Mouse (Mus musculus) frontal cortex, adult 2 months (tissue): ENCODE results near the gene Ercc6l2. TPM values are rescaled to one million over a fixed set of nuclear protein-coding genes. Genes with fewer than 3 reads are reported as not detected.
A peak's percentile ranks its signal among the peaks of the same experiment; 100 is the strongest.

Experiments
- DNase-seq, 2 experiments: peaks; one replicate each; pipeline ENCODE4 v3.0.0; 2022; ENCODE audit warnings: low spot score in 1 of 2; ENCODE audit errors: extremely low spot score in 1 of 2
- polyA plus RNA-seq: library from polyadenylated mRNA; depleted of rRNA; stranded (reverse); fragments of >200 nt; gene quantifications from 2 replicates; pipeline ENCODE4 v1.2.3, GENCODE M21; 2012; rRNA removed

The Ercc6l2 gene
- polyA plus RNA-seq, result 16.4 and 18.8 TPM in 2 replicates

- peak; percentile 96 to 99 for DNase-seq
Observed at GRCm38 (mm10) chr13:63814746-63815681, at the start of gene Ercc6l2. Ercc6l2 (plus strand) TSS chr13:63815240.

DNA sequence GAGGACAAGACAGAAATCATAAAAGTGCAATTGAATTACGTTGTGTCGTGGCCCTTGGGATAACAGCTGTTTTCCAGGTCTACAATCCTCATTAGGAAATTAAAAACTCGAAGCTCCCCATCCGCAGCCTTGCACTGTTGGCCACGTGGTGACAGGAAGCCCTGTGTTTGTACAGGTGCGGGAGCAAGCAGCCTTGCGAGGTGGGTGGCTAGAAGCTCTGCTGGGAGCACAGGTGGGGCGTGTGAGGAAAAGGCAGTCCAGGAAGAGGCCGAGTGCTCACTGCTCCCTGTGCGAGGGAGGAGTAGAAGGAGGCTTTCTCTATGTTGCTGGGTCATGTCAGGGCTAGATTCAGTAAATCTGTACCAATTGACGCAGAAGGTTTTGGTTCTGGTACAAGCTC is 49.0 kb upstream of the Ercc6l2 start:
- DNase-seq, result no peak

DNA sequence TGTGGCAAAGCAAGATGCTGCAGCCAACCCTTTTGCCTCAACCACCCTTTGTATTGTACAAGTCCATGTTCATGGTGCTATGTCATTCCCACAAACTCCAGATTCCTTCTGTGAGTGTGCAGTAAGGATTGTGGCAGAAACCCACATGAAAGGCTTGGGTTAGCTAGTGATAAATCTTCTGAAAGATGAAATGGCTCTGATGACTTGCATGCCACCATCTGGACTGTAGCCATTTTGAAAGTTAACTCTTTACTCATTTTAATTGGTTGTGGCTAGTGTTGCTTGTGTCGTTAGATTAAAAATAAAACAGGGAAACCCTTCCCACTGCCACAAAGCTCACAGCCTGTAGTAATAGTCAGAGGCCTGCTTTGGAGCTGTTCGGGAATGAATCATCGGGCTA is 44.0 kb upstream of the Ercc6l2 start:
- DNase-seq, result no peak

DNA sequence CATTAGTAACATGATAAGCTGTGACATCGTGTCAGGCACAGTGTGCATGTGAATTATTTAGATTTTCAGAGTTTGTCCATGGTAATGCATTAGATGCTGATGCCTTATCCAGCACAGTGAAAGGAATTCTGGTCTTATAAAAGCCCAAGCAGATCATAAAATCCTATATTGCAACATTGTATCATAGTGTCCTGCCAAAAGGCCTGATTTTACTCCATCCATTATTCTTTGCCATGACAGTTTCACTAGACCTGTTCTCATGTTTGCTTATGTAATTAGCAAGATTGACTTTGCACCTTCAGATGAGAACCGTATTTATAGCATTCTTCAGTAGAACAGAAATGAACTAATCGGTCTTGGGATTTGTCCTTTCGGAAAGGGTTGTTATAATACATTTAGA is 36.1 kb upstream of the Ercc6l2 start:
- no peak for DNase-seq

- DNase-seq, result peak; percentile 11 to 75
Observed at GRCm38 (mm10) chr13:63779376-63780291, 35.4 kb upstream of the Ercc6l2 start.

- DNase-seq, result no peak
Observed at GRCm38 (mm10) chr13:63792234-63792831, 22.7 kb upstream of the Ercc6l2 start.

- DNase-seq, result no peak
Observed at GRCm38 (mm10) chr13:63793345-63794308, 21.4 kb upstream of the Ercc6l2 start.

DNA sequence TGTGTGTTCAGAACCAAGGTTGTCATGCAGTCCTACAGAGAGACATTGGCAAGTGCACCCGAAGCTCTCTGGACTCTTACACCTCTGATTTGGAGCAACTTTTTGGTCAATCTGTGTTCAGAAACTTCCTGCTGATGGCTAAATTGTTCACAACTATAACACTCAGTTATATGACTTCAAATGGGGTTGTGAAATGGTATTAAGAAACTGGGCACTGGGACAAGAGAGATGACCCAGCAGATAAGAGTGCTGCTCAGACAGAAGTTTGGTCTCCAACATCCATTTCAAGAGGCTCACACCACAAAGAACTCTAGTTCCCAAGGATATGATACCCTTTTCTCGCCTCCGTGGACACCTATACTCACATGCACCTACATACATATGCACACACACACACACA is 16.4 kb upstream of the Ercc6l2 start:
- no peak for DNase-seq

GRCm38 (mm10) chr13:63799940-63800339 is 15.1 kb upstream of the Ercc6l2 start:
- DNase-seq, result no peak

DNA sequence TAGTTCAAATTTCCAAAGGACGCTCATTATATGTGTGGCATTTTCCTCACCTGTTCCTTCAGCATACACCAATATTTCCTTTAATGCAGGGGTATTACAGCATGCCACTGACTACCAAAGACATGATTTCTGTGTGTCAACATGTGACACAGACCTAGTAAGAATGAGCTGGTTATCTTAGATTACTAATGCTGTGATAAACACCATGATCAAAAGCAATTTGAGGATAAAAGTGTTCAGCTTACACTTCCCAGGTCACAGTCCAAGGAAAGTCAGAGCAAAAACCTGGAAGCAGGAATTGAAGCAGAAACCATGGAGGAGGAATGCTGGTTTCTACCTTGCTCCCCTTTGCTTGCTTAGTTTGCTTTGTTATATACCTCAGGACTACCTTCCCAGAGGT is 13.8 kb upstream of the Ercc6l2 start:
- no peak for DNase-seq

GRCm38 (mm10) chr13:63807233-63807632 is 7.8 kb upstream of the Ercc6l2 start:
- no peak for DNase-seq

DNA sequence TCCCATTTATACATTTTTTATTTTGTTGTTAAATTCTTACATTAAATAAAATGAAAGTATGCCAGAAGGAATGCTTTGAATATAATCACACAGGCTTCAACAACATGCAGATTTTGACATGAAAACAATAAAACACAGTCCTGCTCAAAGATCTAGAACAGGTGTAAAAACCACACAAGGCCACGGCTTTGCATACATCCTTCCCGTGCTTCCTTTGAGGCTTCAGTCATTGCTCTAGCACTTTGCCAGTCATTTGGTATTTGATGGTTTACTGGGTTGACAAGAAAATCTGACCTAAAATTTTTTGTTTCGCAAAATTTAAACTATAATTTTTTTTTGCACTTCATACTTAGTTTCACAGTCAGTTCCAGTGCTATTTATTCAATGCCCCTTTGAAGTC is 7.1 kb upstream of the Ercc6l2 start:
- DNase-seq, result no peak

GRCm38 (mm10) chr13:63811477-63811876 is 3.6 kb upstream of the Ercc6l2 start:
- no peak for DNase-seq

- no peak for DNase-seq
Observed at GRCm38 (mm10) chr13:63815931-63816330, 891 bp downstream of the Ercc6l2 start.

- DNase-seq, result no peak
Observed at GRCm38 (mm10) chr13:63845758-63846157, 30.7 kb downstream of the Ercc6l2 start.

DNA sequence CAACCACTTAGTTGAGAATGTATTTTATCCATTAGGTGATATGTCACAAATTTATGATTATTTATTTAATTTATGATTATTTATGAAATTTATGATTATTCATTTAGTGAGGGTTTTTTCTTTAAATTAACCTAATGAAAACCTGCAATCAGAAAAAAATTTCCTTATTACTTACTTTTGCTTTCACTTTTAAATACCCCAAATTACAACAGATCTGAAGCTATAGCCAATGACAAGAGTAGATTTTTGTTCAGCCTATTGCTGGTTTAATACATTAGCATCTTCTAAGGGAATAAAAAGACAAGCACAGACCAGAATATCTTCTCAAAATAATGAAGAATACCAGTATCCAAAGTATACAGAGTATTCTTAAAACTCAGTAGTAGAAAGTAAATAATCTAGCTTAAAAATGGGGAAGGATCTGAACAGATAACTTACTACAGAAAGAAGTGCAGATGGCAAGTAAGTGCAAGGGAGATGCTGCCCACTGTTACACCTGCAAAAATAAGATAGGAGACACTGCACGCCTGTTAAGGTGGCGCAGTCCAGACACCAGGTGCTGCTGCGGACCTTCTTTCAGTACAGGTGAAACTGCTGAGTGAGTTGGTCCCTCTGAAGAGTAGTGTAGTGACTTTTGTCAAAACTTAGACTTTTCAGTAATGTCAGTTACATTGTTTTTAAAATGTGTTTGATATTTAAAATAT is 35.4 kb downstream of the Ercc6l2 start:
- no peak for DNase-seq

DNA sequence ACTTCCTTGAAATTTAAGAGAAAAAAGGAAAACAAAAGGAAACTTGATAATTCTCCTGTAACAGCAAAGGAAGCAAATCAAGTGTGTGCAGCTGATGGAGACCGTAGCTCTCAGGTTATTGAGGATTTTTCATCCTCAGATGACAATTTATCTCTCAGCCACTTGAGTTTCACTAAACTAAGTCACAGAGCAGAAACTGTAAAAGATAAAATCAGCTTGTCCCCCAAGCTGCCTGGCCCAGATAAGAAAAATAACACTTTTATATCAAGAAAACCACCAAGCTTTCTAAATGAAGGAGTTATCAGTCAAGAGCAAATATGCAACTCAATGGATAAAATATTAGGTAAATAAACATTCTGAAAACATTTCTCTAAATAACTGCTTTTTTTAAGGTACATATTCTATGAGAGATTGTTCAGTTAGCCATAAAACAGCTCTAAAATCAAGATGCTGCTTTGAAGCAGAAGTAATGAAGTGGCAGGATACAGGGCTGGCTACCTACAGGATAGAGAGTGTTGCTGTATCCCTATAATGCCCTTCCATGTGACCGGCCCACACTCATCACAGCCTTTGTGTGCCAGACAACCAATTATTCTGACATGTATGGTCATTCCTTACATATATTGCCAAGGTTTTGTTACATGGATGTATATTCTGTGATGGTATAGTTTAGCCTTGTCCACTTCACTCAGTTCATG is 57.7 kb downstream of the Ercc6l2 start:
- DNase-seq, result no peak

GRCm38 (mm10) chr13:63877138-63877537 is 62.1 kb downstream of the Ercc6l2 start:
- DNase-seq, result no peak
